Mouse (Mus musculus) liver, adult 2 months (tissue): ENCODE data around the gene Pelo.

Source experiments
- CTCF ChIP-seq: fragments of 200-500 bp; IDR thresholded peaks from 2 replicates; pipeline ENCODE4 v1.5.1; 2011; ENCODE audit warnings: low read depth, low read length, control low read depth
- POLR2A ChIP-seq: fragments of 200-500 bp; IDR thresholded peaks from 2 replicates; pipeline ENCODE4 v1.6.1; 2011; ENCODE audit warnings: low read length, control low read depth; ENCODE audit not compliant: insufficient read depth; ENCODE audit errors: extremely low read depth

DNA sequence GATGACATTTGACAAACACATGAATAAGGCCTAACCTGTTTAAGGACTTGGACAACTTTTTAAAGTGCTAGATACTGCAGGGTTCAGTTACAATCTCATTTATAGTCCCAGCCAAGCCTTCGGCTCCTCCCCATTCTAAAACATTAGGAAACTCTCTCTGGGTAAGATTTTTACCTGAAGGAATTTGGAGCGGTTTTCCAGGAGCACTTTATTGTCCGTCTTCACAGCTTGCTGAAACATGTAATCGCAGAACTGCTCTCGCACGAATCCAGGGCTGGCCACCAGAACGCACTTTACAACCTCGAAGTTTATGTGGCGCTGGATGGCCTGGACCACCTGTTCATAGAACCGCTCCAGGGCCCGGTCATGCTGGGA is 979 bp downstream of the Pelo start:
- no peak for TF ChIP-seq CTCF
- TF ChIP-seq POLR2A: no peak
